Mouse (Mus musculus) heart, embryonic 16.5 days (tissue): ENCODE results near the gene Snai3. TPM values are rescaled to one million over a fixed set of nuclear protein-coding genes. Genes with fewer than 3 reads are reported as not detected.

ENCODE experiments used
- ATAC-seq: fragments of 200-750 bp; cut with Nextera tagmentation; replicated peaks from 2 replicates; pipeline ENCODE4 v1.8.0; 2017; ENCODE audit warnings: moderate number of reproducible peaks; ENCODE audit not compliant: insufficient read depth, low FRiP score; ENCODE audit errors: extremely low read depth
- H3K27ac ChIP-seq: fragments of 300-500 bp; sonication (generic); 2 replicates; pipeline ENCODE4 v1.5.1; 2014; ENCODE audit warnings: mild to moderate bottlenecking, low read length, control low read depth, moderate library complexity
- H3K27me3 ChIP-seq: fragments of 300-500 bp; sonication (generic); 2 replicates; pipeline ENCODE4 v1.6.1; 2014; ENCODE audit warnings: low read length, mixed read lengths; ENCODE audit not compliant: control insufficient read depth, insufficient read depth
- H3K36me3 ChIP-seq: fragments of 300-500 bp; sonication (generic); 2 replicates; pipeline ENCODE4 v1.6.1; 2014; ENCODE audit not compliant: control insufficient read depth, insufficient read depth
- H3K4me1 ChIP-seq: fragments of 300-500 bp; sonication (generic); 2 replicates; pipeline ENCODE4 v1.6.1; 2014; ENCODE audit warnings: low read length, mixed read lengths; ENCODE audit not compliant: control insufficient read depth, insufficient read depth
- H3K4me2 ChIP-seq: fragments of 300-500 bp; sonication (generic); 2 replicates; pipeline ENCODE4 v1.6.1; 2014; ENCODE audit warnings: low read depth, mild to moderate bottlenecking, control low read depth, low read length
- H3K4me3 ChIP-seq: fragments of 300-500 bp; sonication (generic); 2 replicates; pipeline ENCODE4 v1.5.1; 2014; ENCODE audit warnings: mild to moderate bottlenecking, control low read depth, low read length
- H3K9ac ChIP-seq: fragments of 300-500 bp; sonication (generic); 2 replicates; pipeline ENCODE4 v1.6.1; 2014; ENCODE audit warnings: low read length, control low read depth
- H3K9me3 ChIP-seq: fragments of 300-500 bp; sonication (generic); replicated peaks from 2 replicates; pipeline ENCODE4 v1.6.1; 2016; ENCODE audit warnings: low read length; ENCODE audit not compliant: control insufficient read depth
- WGBS: fragments of 180-500 bp; shearing (Covaris S2); extraction: QIAGEN DNeasy Blood & Tissue Kit; methylation state at CpG from one replicate; pipeline ENCODE4 v1.1.7; 2014; 5-methylcytosine and 5-hydroxymethylcytosine counted together
- polyA plus RNA-seq: library from polyadenylated mRNA; unstranded; fragments of >200 nt; fragmentation: Nextera tagmentation; extraction: Ambion mirVana; gene quantifications from 2 replicates; pipeline ENCODE4 v1.2.1, GENCODE M21; 2015

The Snai3 gene
- 2.8 and 3.6 TPM in 2 replicates for polyA plus RNA-seq

DNA sequence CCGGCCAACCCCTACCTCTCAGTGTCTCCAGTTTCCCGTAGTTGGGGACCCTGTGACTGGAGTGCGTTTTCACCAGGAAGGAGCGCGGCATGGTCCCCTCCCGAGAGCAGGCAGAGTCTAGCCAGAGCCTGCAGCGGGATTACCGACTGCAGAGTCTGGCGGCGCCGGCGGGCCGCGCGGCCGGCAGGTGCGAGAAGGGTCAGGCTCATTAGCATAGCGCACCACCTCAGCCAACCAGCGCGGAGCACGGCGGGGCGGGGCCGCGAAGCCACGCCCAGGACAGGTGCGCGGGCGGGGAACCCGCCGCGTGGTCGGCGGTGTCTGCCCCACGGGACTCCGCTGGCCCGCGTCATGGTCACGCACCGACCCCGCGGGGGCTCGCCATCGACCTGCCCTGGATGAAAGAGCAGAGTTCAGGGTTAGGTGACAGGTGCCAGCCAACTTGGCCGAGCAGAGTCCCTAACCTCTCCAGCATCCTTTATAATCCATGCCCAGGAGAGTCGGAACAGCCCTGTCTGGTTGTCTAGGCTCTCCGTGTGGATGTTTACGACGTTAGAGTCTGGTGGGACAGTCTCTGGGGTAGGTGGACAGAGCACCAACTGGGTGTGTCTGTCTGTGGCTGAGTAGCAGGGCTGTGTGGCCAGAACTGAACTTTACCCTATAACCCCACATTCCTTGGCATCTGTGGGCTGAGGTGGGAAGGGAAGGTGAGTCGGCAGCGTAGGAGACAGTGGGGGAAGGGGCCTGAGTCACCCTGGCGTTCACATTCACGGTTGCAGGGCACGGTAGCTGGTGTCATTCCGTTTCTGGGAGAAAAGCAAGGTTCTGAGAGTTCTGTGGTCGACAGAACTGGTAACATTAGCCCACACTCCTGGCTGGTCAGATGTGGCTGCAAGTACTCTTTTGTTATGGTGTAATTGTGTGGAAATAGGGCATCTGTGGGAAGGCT lies at the start of gene Snai3:
Gene Snai3 (minus strand): TSS at position 210 of the 949 bp plus-strand sequence.
- H3K36me3 ChIP-seq: 0 out of 2 replicates have a peak, but pooled peaks cover 3% of the 10 kb centered on the region
- H3K4me1 ChIP-seq: peaks cover 34% of the 10 kb centered on the region
- H3K4me2 ChIP-seq: peak within 1 kb of the TSS; percentile 86
- H3K9me3 ChIP-seq: no peaks in the 10 kb centered on the region
- H3K27me3 ChIP-seq: peaks cover 8% of the 10 kb centered on the region; the same call in 1 of the 2 replicates
- peak within 1 kb of the TSS; percentile 67 for H3K9ac ChIP-seq
- peak within 1 kb of the TSS; percentile 53 for H3K4me3 ChIP-seq
- peak; percentile 66 for ATAC-seq
- 5% methylated on average over 56 of the region's 56 CpGs for WGBS
- no peak within 1 kb of the TSS for H3K27ac ChIP-seq

GRCm38 (mm10) chr8:122500856-122501255 lies 40.3 kb upstream of the Snai3 start:
- H3K9ac ChIP-seq: no peak overlapping the region
- H3K4me3 ChIP-seq: no peak overlapping the region
- no peaks in the 10 kb centered on the region for H3K4me1 ChIP-seq
- H3K4me2 ChIP-seq: no peak overlapping the region
- H3K9me3 ChIP-seq: no peaks in the 10 kb centered on the region
- ATAC-seq: no peak
- no peak overlapping the region for H3K27ac ChIP-seq
- WGBS: 30% methylated on average over 10 of the region's 10 CpGs
- H3K27me3 ChIP-seq: no peaks in the 10 kb centered on the region
- peaks cover 13% of the 10 kb centered on the region for H3K36me3 ChIP-seq

- Histone ChIP-seq H3K4me3 (no peak overlapping the region), H3K9ac (no peak overlapping the region), H3K4me1 (no peaks in the 10 kb centered on the region), H3K36me3 (peaks cover 28% of the 10 kb centered on the region), H3K9me3 (no peaks in the 10 kb centered on the region), H3K4me2 (no peak overlapping the region), H3K27me3 (no peaks in the 10 kb centered on the region), H3K27ac (no peak overlapping the region)
- WGBS: 72% methylated on average over 17 of the region's 17 CpGs
- ATAC-seq: no peak
These were observed 37.4 kb upstream of the Snai3 start for GRCm38 (mm10) chr8:122497912-122498311.

DNA sequence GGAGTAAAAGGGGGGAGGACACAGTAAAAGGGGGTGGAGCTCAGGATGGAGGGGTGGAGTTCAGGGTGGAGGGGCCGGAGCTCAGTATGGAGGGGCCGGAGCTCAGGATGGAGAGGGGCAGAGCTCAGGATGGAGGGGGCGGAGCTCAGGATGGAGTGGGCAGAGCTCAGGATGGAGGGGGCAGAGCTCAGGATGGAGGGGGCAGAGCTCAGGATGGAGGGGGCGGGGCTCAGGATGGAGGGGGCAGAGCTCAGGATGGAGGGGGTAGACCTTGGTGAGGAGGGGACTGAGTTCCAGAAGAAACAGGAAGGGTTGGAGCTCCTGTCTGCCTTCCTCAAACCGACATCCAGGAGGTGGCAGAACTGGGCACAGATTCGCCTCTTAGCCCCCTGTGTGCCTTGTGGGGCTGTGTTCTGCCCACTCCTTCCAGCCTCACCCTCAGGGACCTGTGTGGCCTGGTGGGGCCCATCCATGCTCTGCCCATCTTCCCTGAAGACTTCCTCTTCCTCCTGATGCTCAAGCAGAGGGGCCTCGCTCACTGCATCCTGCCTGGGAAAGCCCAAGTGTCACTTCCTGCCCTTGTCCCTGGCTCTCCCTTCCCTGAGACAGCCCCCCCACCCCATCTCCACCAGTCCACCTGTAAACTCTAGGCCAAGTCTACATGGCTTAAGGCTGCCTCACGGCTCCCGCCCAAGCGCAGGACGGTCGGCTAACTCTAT lies 36.6 kb upstream of the Snai3 start:
- ATAC-seq: peak; percentile 19; the same call in 1 of the 2 replicates
- 84% methylated on average over 12 of the region's 12 CpGs for WGBS
- 0 out of 2 replicates have a peak overlapping the region, but pooled peaks have one; percentile 3 for H3K27ac ChIP-seq
- H3K4me1 ChIP-seq: no peaks in the 10 kb centered on the region
- no peak overlapping the region for H3K4me3 ChIP-seq
- H3K27me3 ChIP-seq: no peaks in the 10 kb centered on the region
- H3K36me3 ChIP-seq: peaks cover 32% of the 10 kb centered on the region
- no peak overlapping the region for H3K4me2 ChIP-seq
- no peaks in the 10 kb centered on the region for H3K9me3 ChIP-seq
- H3K9ac ChIP-seq: no peak overlapping the region

GRCm38 (mm10) chr8:122488387-122488786 lies 27.9 kb upstream of the Snai3 start:
- no peak overlapping the region for H3K4me3 ChIP-seq
- no peak overlapping the region for H3K9ac ChIP-seq
- H3K9me3 ChIP-seq: 0 out of 2 replicates have a peak, but pooled peaks cover 2% of the 10 kb centered on the region
- no peak overlapping the region for H3K4me2 ChIP-seq
- 93% methylated on average over 9 of the region's 9 CpGs for WGBS
- no peak for ATAC-seq
- no peaks in the 10 kb centered on the region for H3K4me1 ChIP-seq
- H3K36me3 ChIP-seq: peaks cover 66% of the 10 kb centered on the region
- no peak overlapping the region for H3K27ac ChIP-seq
- H3K27me3 ChIP-seq: no peaks in the 10 kb centered on the region

GRCm38 (mm10) chr8:122484831-122485230 lies 24.3 kb upstream of the Snai3 start:
- Histone ChIP-seq H3K4me1 (no peaks in the 10 kb centered on the region), H3K9me3 (0 out of 2 replicates have a peak, but pooled peaks cover 2% of the 10 kb centered on the region), H3K36me3 (peaks cover 69% of the 10 kb centered on the region), H3K4me2 (no peak overlapping the region), H3K27ac (no peak overlapping the region), H3K4me3 (no peak overlapping the region), H3K9ac (no peak overlapping the region), H3K27me3 (no peaks in the 10 kb centered on the region)
- whole genome bisulfite sequencing: 86% methylated on average over 12 of the region's 12 CpGs
- no peak for ATAC-seq

DNA sequence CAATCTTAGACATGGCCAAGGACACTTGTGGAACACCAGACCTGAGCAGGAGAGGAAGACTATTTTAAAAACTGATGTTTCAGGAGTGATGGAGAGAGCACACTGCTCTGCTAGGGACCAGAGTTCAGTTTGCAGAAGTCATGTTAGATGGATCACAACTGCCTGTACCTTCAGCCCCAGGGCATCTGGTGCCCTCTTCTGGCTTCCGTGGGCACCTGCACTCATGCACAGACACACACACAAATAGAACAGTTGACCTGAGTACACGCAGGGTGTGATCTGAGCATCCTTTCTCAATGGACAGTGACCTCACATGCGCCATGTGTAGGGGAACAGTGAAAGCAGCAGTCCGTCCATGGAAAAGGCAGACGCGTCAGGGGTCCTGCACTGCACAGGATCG lies 23.3 kb upstream of the Snai3 start:
- H3K27ac ChIP-seq: no peak overlapping the region
- peaks cover 72% of the 10 kb centered on the region for H3K36me3 ChIP-seq
- no peak overlapping the region for H3K4me2 ChIP-seq
- no peak overlapping the region for H3K4me3 ChIP-seq
- no peaks in the 10 kb centered on the region for H3K27me3 ChIP-seq
- no peak for ATAC-seq
- no peaks in the 10 kb centered on the region for H3K4me1 ChIP-seq
- H3K9me3 ChIP-seq: 0 out of 2 replicates have a peak, but pooled peaks cover 2% of the 10 kb centered on the region
- 94% methylated on average over 7 of the region's 7 CpGs for WGBS
- no peak overlapping the region for H3K9ac ChIP-seq

DNA sequence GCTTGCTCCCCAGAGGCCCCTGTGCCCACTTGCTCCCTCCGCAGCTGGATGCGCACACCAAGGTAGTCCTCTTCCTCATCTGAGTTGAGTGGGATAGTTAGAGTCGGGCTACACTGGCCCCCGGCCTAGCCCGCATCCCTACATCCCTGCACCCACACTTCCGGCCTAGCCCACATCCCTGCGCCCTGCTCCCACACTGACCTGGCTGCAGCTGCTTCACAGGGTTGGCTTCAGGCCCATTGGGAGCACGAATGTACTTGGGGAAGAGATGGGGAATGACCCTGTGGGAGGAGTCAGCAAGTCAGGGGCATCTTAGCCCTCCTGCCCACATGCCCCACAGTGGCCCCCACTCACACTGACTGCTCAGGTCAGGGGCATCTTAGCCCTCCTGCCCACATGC lies 21.9 kb upstream of the Snai3 start:
- no peak overlapping the region for H3K4me3 ChIP-seq
- H3K27ac ChIP-seq: no peak overlapping the region
- WGBS: 89% methylated on average over 8 of the region's 8 CpGs
- 0 out of 2 replicates have a peak, but pooled peaks cover 2% of the 10 kb centered on the region for H3K9me3 ChIP-seq
- H3K4me2 ChIP-seq: no peak overlapping the region
- H3K4me1 ChIP-seq: no peaks in the 10 kb centered on the region
- H3K27me3 ChIP-seq: no peaks in the 10 kb centered on the region
- ATAC-seq: no peak
- H3K36me3 ChIP-seq: peaks cover 65% of the 10 kb centered on the region
- H3K9ac ChIP-seq: no peak overlapping the region
